Mouse (Mus musculus) stomach, postnatal 0 days (tissue): Measurements from ENCODE around the gene Atp6v1g1. TPM values are rescaled to one million over a fixed set of nuclear protein-coding genes. Genes with fewer than 3 reads are reported as not detected.

Experiments
- ATAC-seq: fragments of 200-750 bp; cut with Nextera tagmentation; 2 replicates; pipeline ENCODE4 v1.8.0; 2017; ENCODE audit not compliant: low FRiP score, low TSS enrichment
- DNase-seq: peaks from one replicate; pipeline ENCODE4 v3.0.0-alpha.2; 2016; ENCODE audit warnings: low spot score
- H3K27ac ChIP-seq: fragments of 300-500 bp; sonication (generic); replicated peaks from 2 replicates; pipeline ENCODE4 v1.5.1; 2014; ENCODE audit warnings: mild to moderate bottlenecking, control low read depth
- H3K27me3 ChIP-seq: fragments of 300-500 bp; sonication (generic); 2 replicates; pipeline ENCODE4 v1.6.1; 2014; ENCODE audit warnings: low read length; ENCODE audit not compliant: control insufficient read depth, insufficient read depth
- H3K36me3 ChIP-seq: fragments of 300-500 bp; sonication (generic); 2 replicates; pipeline ENCODE4 v1.6.1; 2014; ENCODE audit warnings: low read length, mixed read lengths; ENCODE audit not compliant: control insufficient read depth, insufficient read depth
- H3K4me1 ChIP-seq: fragments of 300-500 bp; sonication (generic); replicated peaks from 2 replicates; pipeline ENCODE4 v1.6.1; 2014; ENCODE audit warnings: antibody characterized with exemption; ENCODE audit not compliant: control insufficient read depth, insufficient read depth
- H3K4me2 ChIP-seq: fragments of 300-500 bp; sonication (generic); replicated peaks from 2 replicates; pipeline ENCODE4 v1.6.1; 2014; ENCODE audit warnings: low read depth, mild to moderate bottlenecking, control low read depth, moderate library complexity
- H3K4me3 ChIP-seq: fragments of 300-500 bp; sonication (generic); 2 replicates; pipeline ENCODE4 v1.5.1; 2014; ENCODE audit warnings: low read depth, low read length, control low read depth
- H3K9ac ChIP-seq: fragments of 300-500 bp; sonication (generic); 2 replicates; pipeline ENCODE4 v1.6.1; 2014; ENCODE audit warnings: mild to moderate bottlenecking, low read length, control low read depth, mixed read lengths
- H3K9me3 ChIP-seq: fragments of 300-500 bp; sonication (generic); 2 replicates; pipeline ENCODE4 v1.6.1; 2016; ENCODE audit warnings: low read length; ENCODE audit not compliant: control insufficient read depth
- CTCF ChIP-seq: IDR thresholded peaks from 2 replicates; pipeline ENCODE4 v1.5.1; 2016; ENCODE audit warnings: antibody characterized with exemption, low read depth, mild to moderate bottlenecking, moderate library complexity
- EP300 ChIP-seq: optimal IDR thresholded peaks from 2 replicates; pipeline ENCODE3; 2016; ENCODE audit warnings: antibody characterized with exemption
- WGBS: fragments of 180-500 bp; shearing (Covaris S2); extraction: QIAGEN DNeasy Blood & Tissue Kit; methylation state at CpG from one replicate; pipeline ENCODE4 v1.1.7; 2014; 5-methylcytosine and 5-hydroxymethylcytosine counted together
- polyA plus RNA-seq: library from polyadenylated mRNA; unstranded; fragments of >200 nt; fragmentation: Nextera tagmentation; extraction: Ambion mirVana; gene quantifications from 2 replicates; pipeline ENCODE4 v1.2.1, GENCODE M21; 2015

Gene Atp6v1g1
- polyA plus RNA-seq, result 221 and 234 TPM in 2 replicates

- H3K27ac ChIP-seq, result peak within 1 kb of the TSS; percentile 89
- peaks cover 2% of the 10 kb centered on the region for H3K4me1 ChIP-seq
- DNase-seq (peak; percentile 94), ATAC-seq (peak; percentile 96)
- no peaks in the 10 kb centered on the region; the same call in 1 of the 2 replicates for H3K36me3 ChIP-seq
- H3K9ac ChIP-seq, result peak within 1 kb of the TSS; percentile 76
- no peaks in the 10 kb centered on the region for H3K27me3 ChIP-seq
- no peaks in the 10 kb centered on the region for H3K9me3 ChIP-seq
- peak within 1 kb of the TSS; percentile 57 for H3K4me2 ChIP-seq
- peak within 1 kb of the TSS; percentile 54 for H3K4me3 ChIP-seq
- TF ChIP-seq CTCF, result no peak
- TF ChIP-seq EP300, result no peak
- WGBS, result under 1% methylated on average over 56 of the region's 57 CpGs
Observed at GRCm38 (mm10) chr4:63544494-63545230, at the start of gene Atp6v1g1. TSS of gene Atp6v1g1 (plus strand) at chr4:63544772.

- Histone ChIP-seq H3K9ac (peak overlapping the region; percentile 66), H3K9me3 (no peaks in the 10 kb centered on the region), H3K27me3 (no peaks in the 10 kb centered on the region), H3K4me1 (no peaks in the 10 kb centered on the region), H3K4me2 (peak overlapping the region; percentile 98), H3K27ac (no peak overlapping the region), H3K36me3 (no peaks in the 10 kb centered on the region), H3K4me3 (peak overlapping the region; percentile 58)
- TF ChIP-seq CTCF (no peak), EP300 (no peak)
- DNase-seq, result peak; percentile 80
- under 1% methylated on average over 86 of the region's 107 CpGs for whole genome bisulfite sequencing
- peak; percentile 73 for ATAC-seq
Observed at GRCm38 (mm10) chr4:63494967-63495914, 49.3 kb upstream of the Atp6v1g1 start.

- Histone ChIP-seq H3K36me3 (no peaks in the 10 kb centered on the region), H3K4me3 (peak within 1 kb of the TSS; percentile 58), H3K4me2 (peak within 1 kb of the TSS; percentile 98), H3K9ac (peak within 1 kb of the TSS; percentile 66), H3K27me3 (no peaks in the 10 kb centered on the region), H3K9me3 (no peaks in the 10 kb centered on the region), H3K27ac (no peak within 1 kb of the TSS), H3K4me1 (no peaks in the 10 kb centered on the region)
- WGBS, result 2% methylated on average over 27 of the region's 34 CpGs
- DNase-seq (peak; percentile 89), ATAC-seq (peak; percentile 82)
- TF ChIP-seq CTCF, result no peak
- TF ChIP-seq EP300, result no peak
Observed at GRCm38 (mm10) chr4:63495915-63496278, 48.7 kb upstream of the Atp6v1g1 start, which contains the start of gene Whrn. TSS of gene Whrn (minus strand) at chr4:63495991.

GRCm38 (mm10) chr4:63496312-63496711 lies 48.3 kb upstream of the Atp6v1g1 start:
- no peak for TF ChIP-seq EP300
- no peak for TF ChIP-seq CTCF
- Histone ChIP-seq H3K4me2 (peak overlapping the region; percentile 98), H3K9me3 (no peaks in the 10 kb centered on the region), H3K4me1 (no peaks in the 10 kb centered on the region), H3K36me3 (no peaks in the 10 kb centered on the region), H3K27ac (no peak overlapping the region), H3K4me3 (peak overlapping the region; percentile 58), H3K27me3 (no peaks in the 10 kb centered on the region), H3K9ac (peak overlapping the region; percentile 52)
- DNase-seq (no peak), ATAC-seq (no peak)
- WGBS, result 19% methylated on average over 6 of the region's 6 CpGs

- no peaks in the 10 kb centered on the region for H3K36me3 ChIP-seq
- WGBS, result 31% methylated on average over 3 of the region's 3 CpGs
- ATAC-seq, result no peak
- no peaks in the 10 kb centered on the region for H3K27me3 ChIP-seq
- no peak overlapping the region for H3K27ac ChIP-seq
- H3K4me1 ChIP-seq, result no peaks in the 10 kb centered on the region
- H3K9me3 ChIP-seq, result no peaks in the 10 kb centered on the region
- H3K9ac ChIP-seq, result no peak overlapping the region
- TF ChIP-seq CTCF (peak; percentile 58), EP300 (no peak)
- no peak for DNase-seq
- H3K4me3 ChIP-seq, result no peak overlapping the region
- no peak overlapping the region for H3K4me2 ChIP-seq
Observed at GRCm38 (mm10) chr4:63498346-63498745, 46.2 kb upstream of the Atp6v1g1 start.
